Mouse (Mus musculus) erythroblast, embryonic 14.5 days (primary cell): Measurements from ENCODE around the gene Slc1a2.

Experiments used
- GATA1 ChIP-seq: IDR thresholded peaks from 2 replicates; pipeline ENCODE4 v1.6.1; 2012; ENCODE audit warnings: low read length, inconsistent platforms, mixed read lengths
- TAL1 ChIP-seq: IDR thresholded peaks from 3 replicates; pipeline ENCODE4 v1.6.1; 2012; ENCODE audit warnings: low read length, inconsistent platforms, mixed read lengths

DNA sequence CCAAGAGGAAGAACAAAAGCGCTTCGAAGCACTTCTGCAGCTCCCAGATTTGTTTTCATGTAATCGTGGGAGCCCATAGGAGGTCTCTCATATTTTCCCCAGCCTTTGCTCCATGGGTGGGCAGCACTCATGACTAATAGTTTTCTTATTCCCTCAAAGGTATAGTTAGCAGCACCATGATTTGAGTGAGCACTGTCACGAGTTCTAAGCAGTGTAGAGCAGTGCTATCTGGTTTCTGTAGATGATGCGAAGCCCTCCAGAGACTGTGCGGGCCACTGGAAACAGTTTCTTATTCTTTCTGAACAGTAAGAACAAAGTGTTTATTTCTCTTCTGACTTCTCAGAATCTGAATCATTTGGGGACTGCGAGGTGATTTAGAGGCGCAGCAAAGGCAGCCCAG lies 162.3 kb downstream of the Slc1a2 start:
- TF ChIP-seq GATA1 (no peak), TAL1 (no peak)
